Mouse (Mus musculus): ENCODE measurements around the gene Fktn. TPM values are rescaled to one million over a fixed set of nuclear protein-coding genes. Genes with fewer than 3 reads are reported as not detected.

Fktn gene
- 18.8 and 20.5 TPM in 2 replicates for polyA plus RNA-seq (2012; rRNA removed)

DNA sequence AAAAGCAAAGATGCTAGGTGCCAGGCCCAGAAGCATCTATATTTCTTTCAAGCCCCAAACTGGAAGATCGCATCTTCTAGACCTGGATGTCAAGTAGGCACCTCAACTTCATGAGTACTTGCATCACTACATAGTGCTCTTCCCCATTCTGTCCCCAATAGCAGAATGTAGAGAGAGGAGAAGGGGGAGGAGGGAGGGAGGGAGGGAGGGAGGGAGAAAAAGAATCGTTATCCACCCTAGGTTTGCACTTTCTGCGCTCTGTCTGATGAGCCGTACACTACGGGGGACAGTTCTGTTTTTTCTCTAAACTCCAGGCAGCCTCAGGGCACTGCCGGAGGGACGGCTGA lies at the start of gene Fktn:
Fktn (plus strand) TSS at position 295 of the 347 bp plus-strand sequence.

DNA sequence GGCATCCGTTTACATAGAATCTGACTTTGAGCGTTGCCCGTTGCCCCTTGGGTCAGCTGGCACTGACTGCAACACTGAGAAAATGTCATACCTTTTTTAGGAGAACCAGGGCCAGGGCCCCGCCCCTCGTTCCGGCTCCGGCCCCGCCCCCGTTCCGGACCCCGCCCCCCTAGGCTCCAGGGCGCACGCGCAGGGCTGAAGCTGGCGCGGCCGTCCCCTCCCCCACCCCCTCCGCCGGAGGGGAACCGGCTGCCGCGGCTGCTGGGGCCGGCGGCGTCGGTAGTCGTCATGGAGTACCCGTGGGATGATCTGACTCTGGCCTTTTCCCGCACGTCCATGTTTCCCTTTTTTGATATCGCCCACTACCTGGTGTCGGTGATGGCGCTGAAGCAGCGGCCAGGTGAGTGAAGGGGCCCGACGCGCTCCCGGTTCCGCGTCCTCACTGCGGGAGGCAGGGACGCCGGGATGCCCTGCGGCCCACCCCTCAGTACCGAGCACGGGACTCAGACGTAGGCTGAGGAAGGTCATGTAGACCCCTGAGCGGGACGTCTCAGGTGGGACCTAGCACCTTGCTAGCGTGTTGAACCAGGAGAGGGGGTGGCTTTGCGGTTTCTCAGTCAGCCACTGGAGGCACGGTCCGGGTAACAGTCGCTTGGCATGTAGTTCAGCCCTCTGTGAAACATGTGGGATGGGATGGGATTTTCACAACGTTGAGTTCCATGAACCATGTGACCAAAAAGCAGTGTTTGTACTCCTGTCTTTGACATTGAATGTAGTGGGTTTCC lies 112.2 kb downstream of the Fktn start, which contains the start of gene Tmem38b:
Tmem38b (plus strand) TSS at position 225 of the 785 bp plus-strand sequence.

Other genes starting within 250 kb of the Fktn start
- gene Fsd1l, start 82.5 kb upstream of the Fktn start, polyA plus RNA-seq (2012; rRNA removed) = 25.7 and 27.1 TPM in 2 replicates
- 0.45 and 0.62 TPM in 2 replicates for gene Tal2, start 65.7 kb downstream of the Fktn start, polyA plus RNA-seq (2012; rRNA removed)
- gene Tmem38b, start 112.0 kb downstream of the Fktn start, polyA plus RNA-seq (2012; rRNA removed) = 4.0 and 4.8 TPM in 2 replicates